Mouse (Mus musculus) neural tube, embryonic 11.5 days (tissue): ENCODE results near the gene Itga9. TPM values are rescaled to one million over a fixed set of nuclear protein-coding genes. Genes with fewer than 3 reads are reported as not detected.

Source experiments
- ATAC-seq: fragments of 200-750 bp; cut with Nextera tagmentation; 2 replicates; pipeline ENCODE4 v1.8.0; 2017; ENCODE audit warnings: moderate number of reproducible peaks, mild to moderate bottlenecking, moderate TSS enrichment, moderate library complexity; ENCODE audit not compliant: insufficient read depth, low FRiP score, low TSS enrichment
- DNase-seq: peaks from one replicate; pipeline ENCODE4 v3.0.0-alpha.2; 2015; ENCODE audit warnings: low spot score
- H3K27ac ChIP-seq: fragments of 300-500 bp; sonication (generic); 2 replicates; pipeline ENCODE4 v1.5.1; 2014; ENCODE audit warnings: low read depth, mild to moderate bottlenecking, low read length
- H3K27me3 ChIP-seq: fragments of 300-500 bp; sonication (generic); 2 replicates; pipeline ENCODE4 v1.6.1; 2014; ENCODE audit warnings: mild to moderate bottlenecking, low read length, mixed read lengths; ENCODE audit not compliant: control insufficient read depth, insufficient read depth
- H3K36me3 ChIP-seq: fragments of 300-500 bp; sonication (generic); 2 replicates; pipeline ENCODE4 v1.6.1; 2014; ENCODE audit warnings: mild to moderate bottlenecking, low read length, moderate library complexity, mixed read lengths; ENCODE audit not compliant: control insufficient read depth, insufficient read depth
- H3K4me1 ChIP-seq: fragments of 300-500 bp; sonication (generic); 2 replicates; pipeline ENCODE4 v1.6.1; 2014; ENCODE audit warnings: low read length, mixed read lengths; ENCODE audit not compliant: control insufficient read depth, insufficient read depth
- H3K4me2 ChIP-seq: fragments of 300-500 bp; sonication (generic); 2 replicates; pipeline ENCODE4 v1.6.1; 2014; ENCODE audit warnings: low read depth, mild to moderate bottlenecking, moderate library complexity
- H3K4me3 ChIP-seq: fragments of 300-500 bp; sonication (generic); 2 replicates; pipeline ENCODE4 v1.5.1; 2014; ENCODE audit warnings: low read depth, low read length
- H3K9ac ChIP-seq: fragments of 300-500 bp; sonication (generic); 2 replicates; pipeline ENCODE4 v1.6.1; 2014; ENCODE audit warnings: mild to moderate bottlenecking, low read length
- H3K9me3 ChIP-seq: fragments of 300-500 bp; sonication (generic); 2 replicates; pipeline ENCODE4 v1.6.1; 2016; ENCODE audit warnings: low read length; ENCODE audit not compliant: control insufficient read depth
- WGBS: fragments of 180-500 bp; shearing (Covaris S2); extraction: QIAGEN DNeasy Blood & Tissue Kit; methylation state at CpG from one replicate; pipeline ENCODE4 v1.1.7; 2014; 5-methylcytosine and 5-hydroxymethylcytosine counted together
- polyA plus RNA-seq: library from polyadenylated mRNA; unstranded; fragments of >200 nt; fragmentation: Nextera tagmentation; extraction: Ambion mirVana; gene quantifications from 2 replicates; pipeline ENCODE4 v1.2.1, GENCODE M21; 2014

The Itga9 gene
- polyA plus RNA-seq, 1 experiment from 2014 or later = 8.2 TPM

GRCm38 (mm10) chr9:118610060-118610459 is 3.6 kb downstream of the Itga9 start:
- no peak for DNase-seq
- 0 out of 2 replicates have a peak, but pooled peaks cover 8% of the 10 kb centered on the region for H3K27me3 ChIP-seq
- WGBS = 66% methylated on average over 10 of the region's 10 CpGs
- no peak overlapping the region for H3K9ac ChIP-seq
- no peaks in the 10 kb centered on the region for H3K36me3 ChIP-seq
- ATAC-seq = no peak
- H3K4me2 ChIP-seq = no peak overlapping the region
- H3K9me3 ChIP-seq = no peaks in the 10 kb centered on the region
- no peak overlapping the region for H3K4me3 ChIP-seq
- H3K4me1 ChIP-seq = peaks cover 5% of the 10 kb centered on the region; the same call in 1 of the 2 replicates
- no peak overlapping the region for H3K27ac ChIP-seq

GRCm38 (mm10) chr9:118611111-118611541 is 4.6 kb downstream of the Itga9 start:
- H3K9me3 ChIP-seq = no peaks in the 10 kb centered on the region
- no peak overlapping the region for H3K4me2 ChIP-seq
- peaks cover 5% of the 10 kb centered on the region; the same call in 1 of the 2 replicates for H3K4me1 ChIP-seq
- no peak overlapping the region for H3K4me3 ChIP-seq
- H3K9ac ChIP-seq = no peak overlapping the region
- ATAC-seq (no peak), DNase-seq (no peak)
- 0 out of 2 replicates have a peak, but pooled peaks cover 8% of the 10 kb centered on the region for H3K27me3 ChIP-seq
- 52% methylated on average over 14 of the region's 14 CpGs for WGBS
- H3K36me3 ChIP-seq = no peaks in the 10 kb centered on the region
- H3K27ac ChIP-seq = no peak overlapping the region

DNA sequence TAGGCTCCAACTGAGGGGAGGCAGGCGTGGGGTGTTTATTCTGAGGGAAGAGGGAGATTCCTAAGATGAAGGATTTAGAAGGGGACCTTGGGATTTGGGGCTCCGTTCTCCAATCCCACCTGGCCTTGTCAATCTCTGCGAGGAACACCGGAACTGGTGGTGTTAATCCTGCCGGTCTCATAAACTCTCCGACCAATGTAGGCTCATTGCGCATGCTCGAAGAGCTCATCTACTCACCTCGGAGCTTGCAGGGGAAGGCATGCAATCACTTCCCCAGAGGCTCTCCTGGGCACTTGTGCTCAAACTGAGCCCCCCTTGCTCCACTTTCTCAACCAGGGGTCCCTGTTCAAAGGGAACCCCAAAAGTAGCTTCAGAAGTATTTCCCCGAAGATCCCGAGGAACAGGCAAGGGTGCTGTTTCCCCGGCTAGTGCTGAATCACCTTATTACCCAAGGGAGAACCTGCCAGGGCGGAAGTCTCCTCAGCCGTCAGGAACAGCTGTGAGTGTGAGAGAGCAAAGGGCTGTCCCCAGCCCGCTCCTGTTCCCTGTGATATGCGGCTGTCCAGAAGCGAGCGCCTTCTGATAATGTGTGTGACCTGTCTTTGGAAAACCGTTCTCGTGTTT is 5.6 kb downstream of the Itga9 start:
- 46% methylated on average over 20 of the region's 20 CpGs for WGBS
- Histone ChIP-seq H3K4me2 (no peak overlapping the region), H3K4me1 (peaks cover 4% of the 10 kb centered on the region; the same call in 1 of the 2 replicates), H3K36me3 (no peaks in the 10 kb centered on the region), H3K9ac (no peak overlapping the region), H3K9me3 (no peaks in the 10 kb centered on the region), H3K27ac (no peak overlapping the region), H3K27me3 (0 out of 2 replicates have a peak, but pooled peaks cover 8% of the 10 kb centered on the region), H3K4me3 (no peak overlapping the region)
- DNase-seq (no peak), ATAC-seq (no peak)

- H3K27ac ChIP-seq = no peak overlapping the region
- no peaks in the 10 kb centered on the region for H3K9me3 ChIP-seq
- no peaks in the 10 kb centered on the region for H3K36me3 ChIP-seq
- H3K4me3 ChIP-seq = no peak overlapping the region
- H3K27me3 ChIP-seq = no peaks in the 10 kb centered on the region
- no peaks in the 10 kb centered on the region for H3K4me1 ChIP-seq
- no peak overlapping the region for H3K4me2 ChIP-seq
- WGBS = 61% methylated on average over 5 of the region's 5 CpGs
- no peak overlapping the region for H3K9ac ChIP-seq
- DNase-seq (no peak), ATAC-seq (no peak)
Observed at GRCm38 (mm10) chr9:118617237-118617636, 10.7 kb downstream of the Itga9 start.

GRCm38 (mm10) chr9:118618732-118619250 is 12.3 kb downstream of the Itga9 start:
- Histone ChIP-seq H3K9ac (no peak overlapping the region), H3K36me3 (no peaks in the 10 kb centered on the region), H3K9me3 (no peaks in the 10 kb centered on the region), H3K4me1 (peaks cover under 1% of the 10 kb centered on the region; the same call in 1 of the 2 replicates), H3K27me3 (no peaks in the 10 kb centered on the region), H3K4me2 (no peak overlapping the region), H3K27ac (no peak overlapping the region), H3K4me3 (no peak overlapping the region)
- WGBS = 91% methylated on average over 3 of the region's 3 CpGs
- DNase-seq = no peak
- no peak for ATAC-seq

DNA sequence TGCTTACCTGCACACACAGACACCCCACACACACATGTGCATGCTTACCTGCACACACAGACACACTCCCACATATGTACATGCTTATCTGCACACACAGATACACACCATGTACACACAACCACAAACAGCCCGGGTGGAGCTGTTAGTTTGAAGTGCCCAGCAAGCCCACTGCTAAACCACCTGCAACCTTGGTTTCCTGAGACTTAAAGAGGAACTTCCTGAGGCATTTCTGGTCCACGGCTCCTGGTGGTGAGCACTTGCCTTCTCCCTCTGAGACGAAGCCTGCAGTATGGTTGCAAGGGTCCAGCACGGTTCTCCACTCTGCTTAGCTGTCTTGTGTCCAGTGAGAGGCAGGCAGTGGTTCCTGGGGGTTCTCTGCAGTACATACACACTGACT is 14.3 kb downstream of the Itga9 start:
- Histone ChIP-seq H3K4me1 (peaks cover 8% of the 10 kb centered on the region; the same call in 1 of the 2 replicates), H3K36me3 (no peaks in the 10 kb centered on the region), H3K27ac (no peak overlapping the region), H3K9ac (no peak overlapping the region), H3K4me3 (no peak overlapping the region), H3K4me2 (no peak overlapping the region), H3K9me3 (no peaks in the 10 kb centered on the region), H3K27me3 (no peaks in the 10 kb centered on the region)
- DNase-seq (no peak), ATAC-seq (no peak)
- 65% methylated on average over 4 of the region's 4 CpGs for WGBS

DNA sequence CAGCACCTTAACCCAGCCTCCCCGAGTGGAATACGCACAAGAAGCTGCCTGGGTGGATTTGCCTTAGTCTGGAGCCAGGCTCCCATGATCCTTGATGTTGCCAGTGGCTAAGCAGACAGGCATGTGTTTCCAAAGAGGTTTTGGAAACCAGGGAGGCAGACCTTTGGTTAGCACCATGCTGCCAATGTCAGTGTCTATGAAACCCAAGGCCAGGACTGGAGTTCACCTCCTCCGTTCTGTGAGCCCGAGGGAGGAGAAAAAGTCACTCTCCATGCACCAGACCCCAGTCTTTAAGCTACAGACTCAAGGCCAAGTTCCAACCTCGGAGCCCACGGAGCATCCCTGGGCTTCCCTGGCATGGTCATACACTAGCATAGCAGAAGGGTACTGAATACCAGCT is 15.2 kb downstream of the Itga9 start:
- WGBS = 91% methylated on average over 6 of the region's 6 CpGs
- ATAC-seq = no peak
- H3K27me3 ChIP-seq = no peaks in the 10 kb centered on the region

DNA sequence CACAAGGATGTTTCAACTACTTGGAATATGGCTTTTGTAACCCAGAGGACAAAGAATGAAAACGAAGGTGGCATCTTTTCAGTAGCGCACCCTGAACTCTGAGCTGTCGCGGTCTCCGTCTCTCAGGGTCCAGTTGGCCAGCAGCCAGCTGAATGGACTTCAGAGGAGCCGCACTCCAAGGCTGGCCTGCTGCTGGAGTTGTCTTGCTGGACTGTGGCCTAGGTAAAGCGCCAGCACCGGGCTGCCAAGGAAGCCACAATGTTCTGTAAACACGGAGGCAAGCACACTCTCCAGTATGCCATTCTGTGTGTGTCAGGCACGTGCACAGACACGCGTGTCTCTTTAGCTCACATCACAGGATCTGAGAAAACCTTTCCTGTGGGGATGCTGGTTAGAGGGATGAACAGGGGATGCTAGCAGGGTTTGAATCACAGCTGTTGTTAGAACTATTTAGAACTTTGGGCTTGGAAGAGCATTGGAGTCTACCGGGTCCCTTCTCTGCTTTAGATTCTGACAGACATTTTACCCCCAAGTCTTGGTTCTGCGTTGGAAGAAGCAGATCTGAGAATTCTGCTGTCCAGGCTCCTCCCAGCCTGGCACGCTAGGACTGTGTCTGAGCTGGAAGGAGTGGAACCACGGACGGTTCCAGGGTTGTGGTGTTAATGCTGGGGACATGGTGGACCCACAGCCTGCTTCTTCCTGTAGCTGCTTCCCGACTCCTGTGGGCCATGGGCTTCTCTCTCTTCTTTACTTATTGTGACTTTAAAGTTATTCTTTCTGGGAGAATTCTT is 16.1 kb downstream of the Itga9 start:
- 86% methylated on average over 18 of the region's 18 CpGs for WGBS
- H3K4me1 ChIP-seq = peaks cover 8% of the 10 kb centered on the region; the same call in 1 of the 2 replicates

More for the DNA sequence above, 15.2 kb downstream of the Itga9 start:
- Histone ChIP-seq H3K9ac (no peak overlapping the region), H3K4me2 (no peak overlapping the region), H3K4me3 (no peak overlapping the region), H3K27ac (no peak overlapping the region), H3K36me3 (no peaks in the 10 kb centered on the region), H3K4me1 (peaks cover 8% of the 10 kb centered on the region; the same call in 1 of the 2 replicates), H3K9me3 (no peaks in the 10 kb centered on the region)
- DNase-seq = no peak

More for the DNA sequence above, 16.1 kb downstream of the Itga9 start:
- H3K27me3 ChIP-seq = no peaks in the 10 kb centered on the region
- H3K36me3 ChIP-seq = no peaks in the 10 kb centered on the region
- no peak for DNase-seq
- H3K27ac ChIP-seq = no peak overlapping the region
- H3K9ac ChIP-seq = no peak overlapping the region
- ATAC-seq = no peak
- H3K4me2 ChIP-seq = no peak overlapping the region
- no peaks in the 10 kb centered on the region for H3K9me3 ChIP-seq
- H3K4me3 ChIP-seq = no peak overlapping the region
